Mouse (Mus musculus) forebrain, postnatal 0 days (tissue): ENCODE measurements around the gene Stk16. TPM values are rescaled to one million over a fixed set of nuclear protein-coding genes. Genes with fewer than 3 reads are reported as not detected.

Experiments
- ATAC-seq: fragments of 200-750 bp; cut with Nextera tagmentation; 2 replicates; pipeline ENCODE4 v1.8.0; 2017; ENCODE audit warnings: mild to moderate bottlenecking, moderate library complexity
- DNase-seq: peaks from one replicate; pipeline ENCODE4 v3.0.0-alpha.2; 2015
- H3K27ac ChIP-seq: fragments of 300-500 bp; sonication (generic); 2 replicates; pipeline ENCODE4 v1.5.1; 2014; ENCODE audit warnings: low read depth, mild to moderate bottlenecking, antibody characterized with exemption, low read length, moderate library complexity, mixed read lengths
- H3K27me3 ChIP-seq: fragments of 300-500 bp; sonication (generic); 2 replicates; pipeline ENCODE4 v1.6.1; 2014; ENCODE audit warnings: mild to moderate bottlenecking, low read length, mixed read lengths; ENCODE audit not compliant: insufficient read depth
- H3K36me3 ChIP-seq: fragments of 300-500 bp; sonication (generic); 2 replicates; pipeline ENCODE4 v1.6.1; 2014; ENCODE audit warnings: mild to moderate bottlenecking, moderate library complexity; ENCODE audit not compliant: insufficient read depth
- H3K4me1 ChIP-seq: fragments of 300-500 bp; sonication (generic); 2 replicates; pipeline ENCODE4 v1.6.1; 2014; ENCODE audit warnings: antibody characterized with exemption; ENCODE audit not compliant: insufficient read depth
- H3K4me2 ChIP-seq: fragments of 300-500 bp; sonication (generic); 2 replicates; pipeline ENCODE4 v1.6.1; 2014; ENCODE audit warnings: low read depth, mild to moderate bottlenecking, moderate library complexity
- H3K4me3 ChIP-seq: fragments of 300-500 bp; sonication (generic); 2 replicates; pipeline ENCODE4 v1.5.1; 2014; ENCODE audit warnings: low read depth, low read length, mixed read lengths
- H3K9ac ChIP-seq: fragments of 300-500 bp; sonication (generic); 2 replicates; pipeline ENCODE4 v1.6.1; 2014; ENCODE audit warnings: mild to moderate bottlenecking
- H3K9me3 ChIP-seq: fragments of 300-500 bp; sonication (generic); 2 replicates; pipeline ENCODE4 v1.6.1; 2016; ENCODE audit warnings: low read length
- CTCF ChIP-seq: sonication (generic); IDR thresholded peaks from 2 replicates; pipeline ENCODE4 v1.5.1; 2016; ENCODE audit warnings: antibody characterized with exemption, control low read depth, low read depth
- WGBS: fragments of 180-500 bp; shearing (Covaris S2); extraction: QIAGEN DNeasy Blood & Tissue Kit; methylation state at CpG from one replicate; pipeline ENCODE4 v1.1.7; 2014; 5-methylcytosine and 5-hydroxymethylcytosine counted together
- polyA plus RNA-seq: library from polyadenylated mRNA; unstranded; fragments of >200 nt; fragmentation: Nextera tagmentation; extraction: Ambion mirVana; gene quantifications from 2 replicates; pipeline ENCODE4 v1.2.1, GENCODE M21; 2015
- total RNA-seq: library from RNA; depleted of rRNA; stranded (reverse); fragments of >200 nt; gene quantifications from 2 replicates; pipeline ENCODE4 v1.2.3, GENCODE M21; 2014

Stk16 gene
- total and polyA plus RNA-seq, 2 experiments from 2014 or later: 102 TPM

- Histone ChIP-seq H3K4me3 (peak overlapping the region; percentile 58), H3K4me1 (peaks cover 14% of the 10 kb centered on the region), H3K9me3 (no peaks in the 10 kb centered on the region), H3K36me3 (peaks cover 58% of the 10 kb centered on the region), H3K9ac (no peak overlapping the region), H3K27me3 (no peaks in the 10 kb centered on the region), H3K4me2 (peak overlapping the region; percentile 100), H3K27ac (no peak overlapping the region)
- no peak for ATAC-seq
- no peak for DNase-seq
- TF ChIP-seq CTCF: no peak
- 39% methylated on average over 7 of the region's 7 CpGs for WGBS
These were observed 29.9 kb upstream of the Stk16 start for GRCm38 (mm10) chr1:75180741-75181140.

- ATAC-seq (no peak), DNase-seq (no peak)
- no peak overlapping the region for H3K9ac ChIP-seq
- no peak overlapping the region for H3K4me2 ChIP-seq
- no peak overlapping the region for H3K4me3 ChIP-seq
- H3K27ac ChIP-seq: no peak overlapping the region
- peaks cover 59% of the 10 kb centered on the region for H3K36me3 ChIP-seq
- no peaks in the 10 kb centered on the region for H3K9me3 ChIP-seq
- 74% methylated on average over 4 of the region's 4 CpGs for WGBS
- H3K4me1 ChIP-seq: peaks cover 14% of the 10 kb centered on the region
- H3K27me3 ChIP-seq: no peaks in the 10 kb centered on the region
- no peak for TF ChIP-seq CTCF
These were observed 29.2 kb upstream of the Stk16 start for GRCm38 (mm10) chr1:75181377-75181870.

- Histone ChIP-seq H3K36me3 (peaks cover 60% of the 10 kb centered on the region), H3K4me3 (no peak overlapping the region), H3K9ac (no peak overlapping the region), H3K4me1 (peaks cover 14% of the 10 kb centered on the region), H3K9me3 (no peaks in the 10 kb centered on the region), H3K27me3 (no peaks in the 10 kb centered on the region), H3K4me2 (no peak overlapping the region), H3K27ac (no peak overlapping the region)
- no peak for DNase-seq
- TF ChIP-seq CTCF: peak; percentile 21; the same call in 1 of the 2 replicates
- ATAC-seq: no peak
- WGBS: 77% methylated on average over 4 of the region's 4 CpGs
These were observed 28.5 kb upstream of the Stk16 start for GRCm38 (mm10) chr1:75182160-75182559.

DNA sequence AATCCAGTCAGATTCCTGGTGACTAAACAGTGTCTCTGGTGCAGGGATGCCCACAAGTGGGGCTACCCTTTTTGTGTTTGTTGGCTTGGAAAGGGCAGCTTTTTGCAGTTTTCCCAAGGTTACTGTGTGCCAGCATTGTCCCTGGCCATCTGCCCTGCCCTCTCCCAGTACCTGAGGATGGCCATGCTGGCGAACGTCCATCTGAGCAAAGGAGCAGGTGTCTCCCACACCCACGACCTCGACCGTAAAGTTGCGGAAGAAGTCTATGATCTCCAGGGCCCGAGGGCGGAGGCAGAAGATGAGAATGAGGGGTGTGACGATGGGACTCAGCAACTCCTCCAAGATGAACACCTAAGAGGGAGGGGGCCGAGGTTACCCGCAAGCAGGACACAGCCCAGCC is 25.1 kb upstream of the Stk16 start:
- DNase-seq: no peak
- ATAC-seq: no peak
- H3K9ac ChIP-seq: no peak overlapping the region
- no peak overlapping the region for H3K27ac ChIP-seq
- H3K27me3 ChIP-seq: no peaks in the 10 kb centered on the region
- no peaks in the 10 kb centered on the region for H3K9me3 ChIP-seq
- TF ChIP-seq CTCF: no peak
- peaks cover 1% of the 10 kb centered on the region; the same call in 1 of the 2 replicates for H3K4me1 ChIP-seq
- H3K36me3 ChIP-seq: peaks cover 78% of the 10 kb centered on the region
- H3K4me3 ChIP-seq: no peak overlapping the region
- WGBS: 88% methylated on average over 11 of the region's 11 CpGs
- no peak overlapping the region for H3K4me2 ChIP-seq

DNA sequence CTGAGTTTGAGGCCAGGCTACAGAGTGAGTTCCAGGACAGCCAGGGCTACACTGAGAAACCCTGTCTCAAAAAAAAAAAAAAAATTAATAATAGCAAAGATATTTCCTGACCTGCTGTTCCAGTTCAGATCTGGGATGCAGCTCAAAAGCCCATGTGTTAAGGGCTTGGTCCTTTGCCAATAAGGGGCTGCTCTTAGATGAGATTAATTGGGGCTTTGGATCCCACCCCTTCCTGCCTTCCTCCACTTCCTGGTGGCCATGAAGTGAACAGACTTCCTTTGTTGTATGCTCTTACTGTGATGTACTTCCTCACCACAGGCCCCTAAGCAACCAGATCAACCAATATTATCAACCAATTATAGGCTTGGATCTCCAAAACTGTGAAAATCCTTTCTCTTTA is 23.5 kb upstream of the Stk16 start:
- H3K36me3 ChIP-seq: peaks cover 71% of the 10 kb centered on the region
- ATAC-seq: no peak
- no peak overlapping the region for H3K27ac ChIP-seq
- no peaks in the 10 kb centered on the region for H3K27me3 ChIP-seq
- H3K4me3 ChIP-seq: no peak overlapping the region
- DNase-seq: no peak
- peaks cover 9% of the 10 kb centered on the region for H3K4me1 ChIP-seq
- H3K9me3 ChIP-seq: no peaks in the 10 kb centered on the region
- H3K4me2 ChIP-seq: no peak overlapping the region
- no peak overlapping the region for H3K9ac ChIP-seq
- no peak for TF ChIP-seq CTCF

DNA sequence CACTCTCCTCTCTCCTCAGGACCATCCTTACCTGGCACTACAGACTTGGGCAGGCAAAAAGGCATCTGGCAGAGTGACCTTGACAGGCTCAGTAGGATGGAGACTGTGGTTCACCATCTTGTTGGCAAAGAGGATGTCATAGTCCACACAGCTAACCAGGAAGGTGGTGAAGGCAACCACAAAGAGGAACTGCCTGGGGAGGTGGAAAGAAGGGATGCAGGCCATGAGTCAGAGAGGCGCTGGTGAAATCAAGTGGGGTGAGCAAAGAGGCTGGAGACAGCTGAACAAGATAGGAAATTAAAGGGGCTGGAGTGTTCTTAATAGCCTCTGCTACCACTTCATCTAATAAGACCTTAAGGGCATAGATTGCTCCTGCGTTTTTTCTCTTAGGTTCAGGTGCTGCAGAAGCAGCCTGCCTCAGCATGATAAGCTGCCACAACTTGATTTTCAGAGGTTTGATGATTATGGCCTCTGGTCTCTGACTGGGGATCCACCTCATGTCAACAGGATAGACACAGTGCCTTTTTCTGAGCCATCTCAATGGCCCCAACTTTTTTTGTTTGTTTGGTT is 22.6 kb upstream of the Stk16 start:
- ATAC-seq (no peak), DNase-seq (no peak)
- H3K4me2 ChIP-seq: no peak overlapping the region
- no peak overlapping the region for H3K27ac ChIP-seq
- H3K4me3 ChIP-seq: no peak overlapping the region
- peaks cover 14% of the 10 kb centered on the region for H3K4me1 ChIP-seq
- no peaks in the 10 kb centered on the region for H3K9me3 ChIP-seq
- H3K27me3 ChIP-seq: no peaks in the 10 kb centered on the region
- no peak for TF ChIP-seq CTCF
- peaks cover 62% of the 10 kb centered on the region for H3K36me3 ChIP-seq
- 92% methylated on average over 2 of the region's 2 CpGs for WGBS
- no peak overlapping the region for H3K9ac ChIP-seq

GRCm38 (mm10) chr1:75190577-75190976 is 20.1 kb upstream of the Stk16 start:
- ATAC-seq: no peak
- Histone ChIP-seq H3K27me3 (no peaks in the 10 kb centered on the region), H3K27ac (no peak overlapping the region), H3K9me3 (no peaks in the 10 kb centered on the region), H3K4me2 (peak overlapping the region; percentile 89; the same call in 1 of the 2 replicates), H3K4me3 (no peak overlapping the region), H3K4me1 (peaks cover 19% of the 10 kb centered on the region), H3K9ac (peak overlapping the region; percentile 96; the same call in 1 of the 2 replicates), H3K36me3 (peaks cover 47% of the 10 kb centered on the region)
- TF ChIP-seq CTCF: no peak
- no peak for DNase-seq
- WGBS: 67% methylated on average over 2 of the region's 2 CpGs
